Mouse (Mus musculus) heart, embryonic 11.5 days (tissue): ENCODE data around the gene Zfp940. TPM values are rescaled to one million over a fixed set of nuclear protein-coding genes. Genes with fewer than 3 reads are reported as not detected.
"Not testable (repeated sequence)": the region's sequence is repeated elsewhere in the genome, so short reads cannot be mapped to it uniquely, and the experiment has no call there.

Experiments
- ATAC-seq: fragments of 200-750 bp; cut with Nextera tagmentation; replicated peaks from 2 replicates; pipeline ENCODE4 v1.8.0; 2017; ENCODE audit warnings: moderate library complexity; ENCODE audit not compliant: insufficient number of reproducible peaks, low FRiP score, low TSS enrichment
- H3K27ac ChIP-seq: fragments of 300-500 bp; sonication (generic); 2 replicates; pipeline ENCODE4 v1.5.1; 2014; ENCODE audit warnings: mild to moderate bottlenecking, low read depth, low read length
- H3K27me3 ChIP-seq: fragments of 300-500 bp; sonication (generic); 2 replicates; pipeline ENCODE4 v1.6.1; 2014; ENCODE audit warnings: mild to moderate bottlenecking, low read length, mixed read lengths; ENCODE audit not compliant: control insufficient read depth, insufficient read depth
- H3K36me3 ChIP-seq: fragments of 300-500 bp; sonication (generic); 2 replicates; pipeline ENCODE4 v1.6.1; 2014; ENCODE audit warnings: mild to moderate bottlenecking, low read length, moderate library complexity, mixed read lengths; ENCODE audit not compliant: control insufficient read depth, insufficient read depth
- H3K4me1 ChIP-seq: fragments of 300-500 bp; sonication (generic); 2 replicates; pipeline ENCODE4 v1.6.1; 2014; ENCODE audit warnings: low read length; ENCODE audit not compliant: control insufficient read depth, insufficient read depth
- H3K4me2 ChIP-seq: fragments of 300-500 bp; sonication (generic); 2 replicates; pipeline ENCODE4 v1.6.1; 2014; ENCODE audit warnings: mild to moderate bottlenecking, moderate library complexity
- H3K4me3 ChIP-seq: fragments of 300-500 bp; sonication (generic); 2 replicates; pipeline ENCODE4 v1.5.1; 2014; ENCODE audit warnings: low read depth, low read length
- H3K9ac ChIP-seq: fragments of 300-500 bp; sonication (generic); 2 replicates; pipeline ENCODE4 v1.6.1; 2014; ENCODE audit warnings: mild to moderate bottlenecking, low read depth, low read length, moderate library complexity
- H3K9me3 ChIP-seq: fragments of 300-500 bp; sonication (generic); replicated peaks from 2 replicates; pipeline ENCODE4 v1.6.1; 2016; ENCODE audit warnings: low read length; ENCODE audit not compliant: control insufficient read depth
- WGBS: fragments of 180-500 bp; shearing (Covaris S2); extraction: QIAGEN DNeasy Blood & Tissue Kit; methylation state at CpG from one replicate; pipeline ENCODE4 v1.1.7; 2014; ENCODE audit not compliant: insufficient replicate concordance; 5-methylcytosine and 5-hydroxymethylcytosine counted together
- polyA plus RNA-seq: library from polyadenylated mRNA; unstranded; fragments of >200 nt; fragmentation: Nextera tagmentation; extraction: Ambion mirVana; gene quantifications from 2 replicates; pipeline ENCODE4 v1.2.1, GENCODE M21; 2014

The Zfp940 gene
- polyA plus RNA-seq, result 2.8 and 4.7 TPM in 2 replicates

GRCm38 (mm10) chr7:29853219-29853842 lies at the start of gene Zfp940:
Zfp940 (minus strand) TSS chr7:29853669.
- Histone ChIP-seq H3K27me3 (no peaks in the 10 kb centered on the region), H3K27ac (no peak within 1 kb of the TSS), H3K4me2 (peak within 1 kb of the TSS; percentile 84), H3K9me3 (no peaks in the 10 kb centered on the region), H3K9ac (peak within 1 kb of the TSS; percentile 80), H3K36me3 (0 out of 2 replicates have a peak, but pooled peaks cover 3% of the 10 kb centered on the region), H3K4me3 (peak within 1 kb of the TSS; percentile 67), H3K4me1 (peaks cover 3% of the 10 kb centered on the region; the same call in 1 of the 2 replicates)
- ATAC-seq, result peak; percentile 89
- WGBS, result 2% methylated on average over 21 of the region's 21 CpGs

- WGBS, result 91% methylated on average over 4 of the region's 4 CpGs
- ATAC-seq, result no peak
- Histone ChIP-seq H3K27me3 (no peaks in the 10 kb centered on the region), H3K4me1 (no peaks in the 10 kb centered on the region), H3K27ac (no peak overlapping the region), H3K9me3 (peaks cover 25% of the 10 kb centered on the region), H3K36me3 (peaks cover 54% of the 10 kb centered on the region), H3K9ac (no peak overlapping the region), H3K4me2 (no peak overlapping the region), H3K4me3 (no peak overlapping the region)
These were observed 44.9 kb upstream of the Zfp940 start for GRCm38 (mm10) chr7:29898351-29898750.

GRCm38 (mm10) chr7:29892756-29893155 lies 39.3 kb upstream of the Zfp940 start:
- no peaks in the 10 kb centered on the region for H3K27me3 ChIP-seq
- WGBS, result 90% methylated on average over 4 of the region's 4 CpGs
- no peaks in the 10 kb centered on the region for H3K4me1 ChIP-seq
- H3K9me3 ChIP-seq, result peaks cover 29% of the 10 kb centered on the region
- H3K9ac ChIP-seq, result no peak overlapping the region
- H3K27ac ChIP-seq, result no peak overlapping the region
- no peak overlapping the region for H3K4me2 ChIP-seq
- no peak for ATAC-seq
- no peak overlapping the region for H3K4me3 ChIP-seq
- H3K36me3 ChIP-seq, result peaks cover 55% of the 10 kb centered on the region

- Histone ChIP-seq H3K27ac (no peak overlapping the region), H3K4me2 (no peak overlapping the region), H3K4me3 (no peak overlapping the region), H3K27me3 (no peaks in the 10 kb centered on the region), H3K9me3 (peaks cover 37% of the 10 kb centered on the region), H3K9ac (no peak overlapping the region), H3K4me1 (no peaks in the 10 kb centered on the region), H3K36me3 (peaks cover 43% of the 10 kb centered on the region)
- WGBS, result 88% methylated on average over 7 of the region's 7 CpGs
- no peak for ATAC-seq
These were observed 37.0 kb upstream of the Zfp940 start for GRCm38 (mm10) chr7:29890501-29890900.

GRCm38 (mm10) chr7:29880916-29881315 lies 27.4 kb upstream of the Zfp940 start:
- Histone ChIP-seq H3K4me2 (no peak overlapping the region), H3K27me3 (no peaks in the 10 kb centered on the region), H3K36me3 (peaks cover 2% of the 10 kb centered on the region; the same call in 1 of the 2 replicates), H3K27ac (no peak overlapping the region), H3K9me3 (peaks cover 8% of the 10 kb centered on the region; the same call in 1 of the 2 replicates), H3K4me1 (no peaks in the 10 kb centered on the region), H3K9ac (no peak overlapping the region), H3K4me3 (no peak overlapping the region)
- 88% methylated on average over 7 of the region's 7 CpGs for WGBS
- ATAC-seq, result no peak

GRCm38 (mm10) chr7:29880056-29880455 lies 26.6 kb upstream of the Zfp940 start:
- Histone ChIP-seq H3K27me3 (no peaks in the 10 kb centered on the region), H3K4me1 (no peaks in the 10 kb centered on the region), H3K4me2 (no peak overlapping the region), H3K9me3 (peaks cover 15% of the 10 kb centered on the region), H3K4me3 (no peak overlapping the region), H3K9ac (no peak overlapping the region), H3K36me3 (peaks cover 10% of the 10 kb centered on the region), H3K27ac (no peak overlapping the region)
- 83% methylated on average over 7 of the region's 7 CpGs for WGBS
- ATAC-seq, result no peak

GRCm38 (mm10) chr7:29877561-29877960 lies 24.1 kb upstream of the Zfp940 start:
- H3K27ac ChIP-seq, H3K9ac ChIP-seq, H3K4me2 ChIP-seq, ATAC-seq, H3K27me3 ChIP-seq, H3K4me3 ChIP-seq, H3K4me1 ChIP-seq: not testable (repeated sequence)
- Histone ChIP-seq H3K36me3 (peaks cover 24% of the 10 kb centered on the region), H3K9me3 (peaks cover 24% of the 10 kb centered on the region)
- 84% methylated on average over 9 of the region's 9 CpGs for WGBS

- H3K4me3 ChIP-seq, result no peak overlapping the region
- H3K9me3 ChIP-seq, result peaks cover 23% of the 10 kb centered on the region
- peaks cover 24% of the 10 kb centered on the region for H3K36me3 ChIP-seq
- no peaks in the 10 kb centered on the region for H3K27me3 ChIP-seq
- H3K4me2 ChIP-seq, result no peak overlapping the region
- no peak overlapping the region for H3K9ac ChIP-seq
- H3K4me1 ChIP-seq, result no peaks in the 10 kb centered on the region
- 89% methylated on average over 10 of the region's 10 CpGs for WGBS
- H3K27ac ChIP-seq, result no peak overlapping the region
- no peak for ATAC-seq
These were observed 20.8 kb upstream of the Zfp940 start for GRCm38 (mm10) chr7:29874256-29874655.

GRCm38 (mm10) chr7:29861660-29862059 lies 8.2 kb upstream of the Zfp940 start:
- Histone ChIP-seq H3K4me2 (no peak overlapping the region), H3K27ac (no peak overlapping the region), H3K4me3 (no peak overlapping the region), H3K9ac (no peak overlapping the region), H3K4me1 (peaks cover 6% of the 10 kb centered on the region; the same call in 1 of the 2 replicates), H3K36me3 (no peaks in the 10 kb centered on the region), H3K27me3 (no peaks in the 10 kb centered on the region), H3K9me3 (no peaks in the 10 kb centered on the region)
- no peak for ATAC-seq
- WGBS, result 86% methylated on average over 7 of the region's 7 CpGs
